Comparison of ENCODE assay signal across 28 mouse cellular contexts in the genomic region with DNA sequence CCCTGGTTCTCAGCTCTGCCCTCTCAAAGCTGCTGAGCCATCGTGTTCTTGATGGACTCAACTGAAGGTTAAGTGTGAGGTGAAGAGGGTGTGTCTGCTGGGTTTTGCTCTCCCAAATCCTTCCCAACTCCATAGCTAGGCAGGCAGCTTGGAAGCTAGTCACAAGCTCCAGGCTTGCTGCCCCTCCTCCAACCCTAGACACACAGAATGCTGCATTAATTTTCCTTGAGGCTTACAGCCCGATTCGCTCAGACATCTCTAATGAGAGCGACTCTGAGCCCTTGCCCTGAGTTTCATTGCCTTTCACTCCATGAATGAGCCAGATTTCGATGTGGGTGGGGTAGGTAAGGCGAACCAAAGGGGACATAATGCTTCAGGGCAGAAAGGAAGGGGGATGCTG. TPM values are rescaled to one million over a fixed set of nuclear protein-coding genes. Genes with fewer than 3 reads are reported as not detected.
DNase-seq lines count a peak whose midpoint lies in the region; ATAC-seq lines count a peak whose summit lies in the region.
"Had no signal": no experiment of that assay in that cellular context is flagged by ENCODE, and none has a peak within 500 bp of the region (broad histone marks: within the 10 kb centered on the region; RNA-seq: fewer than 3 reads in every experiment).

No protein-coding gene starts in this region.

- H3K4me2 ChIP-seq in forebrain, embryonic 13.5 days: peak overlapping the region; percentile 33
- no peak overlapping the region for H3K4me2 ChIP-seq in forebrain, embryonic 12.5 days
- H3K4me2 ChIP-seq in midbrain, embryonic 11.5 days: no peak overlapping the region
- peak overlapping the region; percentile 8; the same call in 1 of the 2 replicates for H3K4me2 ChIP-seq in forebrain, embryonic 16.5 days (ENCODE audit: low read length)
- H3K4me2 ChIP-seq: embryonic facial prominence, embryonic 12.5 days; intestine, embryonic 15.5 days; limb, embryonic 15.5 days; liver, embryonic 13.5 days had no signal

- DNase-seq in midbrain, embryonic 10.5 days (ENCODE audit: low spot score): no peak
- DNase-seq in midbrain, embryonic 11.5 days (ENCODE audit: low spot score, missing footprints): no peak
- DNase-seq in retina, embryonic 14.5 days (ENCODE audit: low spot score): peak; percentile 37
- no peak for DNase-seq in lung, adult 18-20 months
- no peak for DNase-seq in embryo, embryonic 10 days (ENCODE audit: low spot score)
- DNase-seq: adrenal gland, adult 8-10 months; cerebellum, adult 8-10 months; cerebellum, postnatal 25 days; embryo, embryonic 11 days; gastrocnemius, postnatal 10 days; kidney, adult 8-10 months; kidney, postnatal 4 days; left cerebral cortex, postnatal 4 days; liver, embryonic 13.5 days; lung, adult 2 months; lung, postnatal 10 days; right cerebral cortex, postnatal 14 days; thymus, postnatal 14 days had no signal

- H3K4me1 ChIP-seq in forebrain, embryonic 13.5 days: peaks cover 15% of the 10 kb centered on the region
- peaks cover 11% of the 10 kb centered on the region for H3K4me1 ChIP-seq in forebrain, embryonic 12.5 days
- H3K4me1 ChIP-seq in midbrain, embryonic 10.5 days: peaks cover 9% of the 10 kb centered on the region
- H3K4me1 ChIP-seq in midbrain, embryonic 11.5 days (ENCODE audit: control insufficient read depth, insufficient read depth, low read length): no peaks in the 10 kb centered on the region
- H3K4me1 ChIP-seq in forebrain, embryonic 16.5 days (replicated peaks; ENCODE audit: control insufficient read depth, insufficient read depth, low read length): peaks cover 20% of the 10 kb centered on the region
- H3K4me1 ChIP-seq: intestine, embryonic 15.5 days; liver, embryonic 13.5 days had no signal

- H3K27ac ChIP-seq in forebrain, embryonic 13.5 days: no peak overlapping the region
- no peak overlapping the region for H3K27ac ChIP-seq in forebrain, embryonic 12.5 days
- H3K27ac ChIP-seq in midbrain, embryonic 10.5 days (replicated peaks): peak overlapping the region; percentile 23; the same call in 1 of the 2 replicates
- H3K27ac ChIP-seq in midbrain, embryonic 11.5 days (ENCODE audit: low read depth, low read length): no peak overlapping the region
- H3K27ac ChIP-seq in forebrain, embryonic 16.5 days (ENCODE audit: low read length): no peak overlapping the region
- H3K27ac ChIP-seq: embryonic facial prominence, embryonic 12.5 days; hindbrain, postnatal 0 days; intestine, embryonic 15.5 days; kidney, postnatal 0 days; limb, embryonic 15.5 days; liver, embryonic 13.5 days; macrophage had no signal

- no peaks in the 10 kb centered on the region for H3K9me3 ChIP-seq in forebrain, embryonic 13.5 days (replicated peaks)
- no peaks in the 10 kb centered on the region for H3K9me3 ChIP-seq in forebrain, embryonic 12.5 days
- no peaks in the 10 kb centered on the region for H3K9me3 ChIP-seq in midbrain, embryonic 10.5 days (replicated peaks)
- H3K9me3 ChIP-seq in midbrain, embryonic 11.5 days (ENCODE audit: control insufficient read depth, low read length): no peaks in the 10 kb centered on the region
- H3K9me3 ChIP-seq in forebrain, embryonic 16.5 days (ENCODE audit: control insufficient read depth, low read length): no peaks in the 10 kb centered on the region
- H3K9me3 ChIP-seq: embryonic facial prominence, embryonic 12.5 days; G1E; intestine, embryonic 15.5 days; limb, embryonic 15.5 days; liver, embryonic 13.5 days had no signal

- H3K4me3 ChIP-seq in forebrain, embryonic 13.5 days: no peak overlapping the region
- no peak overlapping the region for H3K4me3 ChIP-seq in forebrain, embryonic 12.5 days (replicated peaks)
- no peak overlapping the region for H3K4me3 ChIP-seq in midbrain, embryonic 10.5 days
- H3K4me3 ChIP-seq in midbrain, embryonic 11.5 days (ENCODE audit: low read depth, low read length): no peak overlapping the region
- H3K4me3 ChIP-seq in forebrain, embryonic 16.5 days (replicated peaks; ENCODE audit: low read length): no peak overlapping the region
- H3K4me3 ChIP-seq: embryonic facial prominence, embryonic 12.5 days; intestine, embryonic 15.5 days; limb, embryonic 15.5 days; liver, embryonic 13.5 days had no signal

- H3K9ac ChIP-seq in forebrain, embryonic 13.5 days: no peak overlapping the region
- H3K9ac ChIP-seq in forebrain, embryonic 12.5 days: no peak overlapping the region
- no peak overlapping the region for H3K9ac ChIP-seq in midbrain, embryonic 11.5 days (ENCODE audit: low read length)
- peak overlapping the region; percentile 15 for H3K9ac ChIP-seq in forebrain, embryonic 16.5 days (replicated peaks; ENCODE audit: low read depth, low read length)
- H3K9ac ChIP-seq: embryonic facial prominence, embryonic 12.5 days; intestine, embryonic 15.5 days; limb, embryonic 15.5 days; liver, embryonic 13.5 days had no signal

- no peaks in the 10 kb centered on the region for H3K36me3 ChIP-seq in forebrain, embryonic 13.5 days (ENCODE audit: poor library complexity, severe bottlenecking)
- H3K36me3 ChIP-seq in forebrain, embryonic 12.5 days (replicated peaks): no peaks in the 10 kb centered on the region
- H3K36me3 ChIP-seq in midbrain, embryonic 10.5 days: no peaks in the 10 kb centered on the region
- no peaks in the 10 kb centered on the region for H3K36me3 ChIP-seq in midbrain, embryonic 11.5 days (ENCODE audit: control insufficient read depth, insufficient read depth, low read length)
- H3K36me3 ChIP-seq in forebrain, embryonic 16.5 days (ENCODE audit: control insufficient read depth, insufficient read depth): no peaks in the 10 kb centered on the region
- H3K36me3 ChIP-seq: embryonic facial prominence, embryonic 12.5 days; G1E; intestine, embryonic 15.5 days; limb, embryonic 15.5 days; liver, embryonic 13.5 days had no signal

- WGBS in forebrain, embryonic 13.5 days: 36% methylated on average over 6 of the region's 6 CpGs
- WGBS in forebrain, embryonic 12.5 days: 48% methylated on average over 6 of the region's 6 CpGs
- 85% methylated on average over 6 of the region's 6 CpGs for WGBS in midbrain, embryonic 10.5 days
- WGBS in midbrain, embryonic 11.5 days: 67% methylated on average over 6 of the region's 6 CpGs
- WGBS in forebrain, embryonic 16.5 days: 34% methylated on average over 6 of the region's 6 CpGs

- H3K27me3 ChIP-seq in forebrain, embryonic 13.5 days: no peaks in the 10 kb centered on the region
- 0 out of 2 replicates have a peak, but pooled peaks cover 3% of the 10 kb centered on the region for H3K27me3 ChIP-seq in forebrain, embryonic 12.5 days
- H3K27me3 ChIP-seq in midbrain, embryonic 10.5 days (ENCODE audit: low read depth, poor library complexity, severe bottlenecking): no peaks in the 10 kb centered on the region
- H3K27me3 ChIP-seq in midbrain, embryonic 11.5 days (ENCODE audit: control insufficient read depth, insufficient read depth, low read length): no peaks in the 10 kb centered on the region
- peaks cover 2% of the 10 kb centered on the region; the same call in 1 of the 2 replicates for H3K27me3 ChIP-seq in forebrain, embryonic 16.5 days (replicated peaks; ENCODE audit: control insufficient read depth, insufficient read depth, low read length)
- H3K27me3 ChIP-seq: embryonic facial prominence, embryonic 12.5 days; intestine, embryonic 15.5 days; liver, embryonic 13.5 days had no signal

- peak; percentile 58; the same call in 1 of the 2 replicates for ATAC-seq in forebrain, embryonic 13.5 days
- no peak for ATAC-seq in forebrain, embryonic 12.5 days (ENCODE audit: low FRiP score)
- no peak for ATAC-seq in midbrain, embryonic 11.5 days (ENCODE audit: low FRiP score)
- peak; percentile 60; the same call in 1 of the 2 replicates for ATAC-seq in forebrain, embryonic 16.5 days
- ATAC-seq: hindbrain, postnatal 0 days; intestine, embryonic 15.5 days had no signal

RNA-seq across cellular contexts. Expression of a gene that starts 38.9 kb away (rescaled TPM):
- polyA plus RNA-seq in forebrain, embryonic 13.5 days (2015; fragmentation: Nextera tagmentation; extraction: Ambion mirVana): 14.9 and 16.4 TPM in 2 replicates
- 21.1 and 21.3 TPM in 2 replicates for polyA plus RNA-seq in forebrain, embryonic 12.5 days (2016; fragmentation: Nextera tagmentation; extraction: Ambion mirVana)
- polyA plus RNA-seq in midbrain, embryonic 10.5 days (2016; fragmentation: Nextera tagmentation; extraction: Ambion mirVana): 21.9 and 23.2 TPM in 2 replicates
- 20.9 and 23.8 TPM in 2 replicates for polyA plus RNA-seq in midbrain, embryonic 11.5 days (2014; fragmentation: Nextera tagmentation; extraction: Ambion mirVana)
- polyA plus RNA-seq in forebrain, embryonic 16.5 days (2015; fragmentation: Nextera tagmentation; extraction: Ambion mirVana): 14.1 and 15.9 TPM in 2 replicates

Comparison
In these comparisons a context has a peak if more than half of its experiments do, and no peak if none do; other contexts are left out.
1. ATAC-seq: peak in forebrain, embryonic 13.5 days (single experiment) and forebrain, embryonic 16.5 days (single experiment); none in forebrain, embryonic 12.5 days (single experiment) and midbrain, embryonic 11.5 days (single experiment).
2. H3K4me2 ChIP-seq: peak in forebrain, embryonic 13.5 days (single experiment) and forebrain, embryonic 16.5 days (single experiment); none in forebrain, embryonic 12.5 days (single experiment) and midbrain, embryonic 11.5 days (single experiment).